In genomic region chr6:89454437-89454836, GRCm38 (mm10) we compare ENCODE assay signal across 20 mouse cellular contexts.
"Had no signal": no experiment of that assay in that cellular context is flagged by ENCODE, and none has a peak within 500 bp of the region (broad histone marks: within the 10 kb centered on the region; RNA-seq: fewer than 3 reads in every experiment).

No protein-coding gene starts in this region.

- H3K4me3 ChIP-seq: limb, embryonic 12.5 days; limb, embryonic 15.5 days; midbrain, embryonic 12.5 days; midbrain, embryonic 15.5 days; myocyte; neural tube, embryonic 13.5 days; stomach, embryonic 15.5 days had no signal

- DNase-seq: kidney, adult 2 months; kidney, postnatal 25 days; left cerebral cortex, postnatal 4 days; liver, postnatal 0 days; lung, embryonic 14.5 days; lung, postnatal 10 days; retina, postnatal 1 day; right cerebral cortex, postnatal 25 days; spleen, adult 18-20 months; thymus, postnatal 25 days had no signal

- H3K9me3 ChIP-seq: limb, embryonic 12.5 days; limb, embryonic 15.5 days; midbrain, embryonic 12.5 days; midbrain, embryonic 15.5 days; neural tube, embryonic 13.5 days; stomach, embryonic 15.5 days had no signal

- H3K27me3 ChIP-seq: limb, embryonic 12.5 days; limb, embryonic 15.5 days; midbrain, embryonic 12.5 days; midbrain, embryonic 15.5 days; neural tube, embryonic 13.5 days; stomach, embryonic 15.5 days had no signal

- H3K36me3 ChIP-seq: limb, embryonic 12.5 days; limb, embryonic 15.5 days; midbrain, embryonic 12.5 days; midbrain, embryonic 15.5 days; neural tube, embryonic 13.5 days; stomach, embryonic 15.5 days had no signal

- ATAC-seq: liver, postnatal 0 days; midbrain, embryonic 15.5 days had no signal

- H3K27ac ChIP-seq: kidney, postnatal 0 days; liver, embryonic 14.5 days; midbrain, embryonic 12.5 days; neural tube, embryonic 13.5 days; stomach, embryonic 15.5 days had no signal

- H3K4me2 ChIP-seq: limb, embryonic 12.5 days; limb, embryonic 15.5 days; liver, embryonic 11.5 days; lung, embryonic 14.5 days; midbrain, embryonic 12.5 days; midbrain, embryonic 15.5 days; neural tube, embryonic 13.5 days; stomach, embryonic 15.5 days had no signal

- H3K9ac ChIP-seq: limb, embryonic 12.5 days; limb, embryonic 15.5 days; liver, embryonic 14.5 days; liver, postnatal 0 days; lung, embryonic 14.5 days; midbrain, embryonic 12.5 days; midbrain, embryonic 15.5 days; neural tube, embryonic 13.5 days; stomach, embryonic 15.5 days had no signal
